Mouse (Mus musculus) megakaryocyte progenitor cell, adult 5-6 weeks (primary cell): ENCODE results near the gene Lasp1. TPM values are rescaled to one million over a fixed set of nuclear protein-coding genes. Genes with fewer than 3 reads are reported as not detected.

ENCODE experiments used
- ATAC-seq: replicated peaks from 2 replicates; pipeline ENCODE4 v1.8.0; 2016; ENCODE audit warnings: mild to moderate bottlenecking, moderate TSS enrichment, inconsistent platforms; ENCODE audit not compliant: poor library complexity
- total RNA-seq, 2 experiments: library from RNA; stranded (forward) in 1 of 2; stranded (reverse) in 1 of 2; fragments of 157-497, 149-512 nt in 1 of 2; fragments of 200-1000 nt in 1 of 2; gene quantifications; 2 replicates each; pipeline versions ENCODE4 v1.2.3 to v1.2.4; 2015 to 2017

The Lasp1 gene
- total RNA-seq, 2 experiments from 2014 or later = 40.1 to 139 TPM

GRCm38 (mm10) chr11:97793165-97793564 is 5.6 kb upstream of the Lasp1 start:
- peak; percentile 79 for ATAC-seq

DNA sequence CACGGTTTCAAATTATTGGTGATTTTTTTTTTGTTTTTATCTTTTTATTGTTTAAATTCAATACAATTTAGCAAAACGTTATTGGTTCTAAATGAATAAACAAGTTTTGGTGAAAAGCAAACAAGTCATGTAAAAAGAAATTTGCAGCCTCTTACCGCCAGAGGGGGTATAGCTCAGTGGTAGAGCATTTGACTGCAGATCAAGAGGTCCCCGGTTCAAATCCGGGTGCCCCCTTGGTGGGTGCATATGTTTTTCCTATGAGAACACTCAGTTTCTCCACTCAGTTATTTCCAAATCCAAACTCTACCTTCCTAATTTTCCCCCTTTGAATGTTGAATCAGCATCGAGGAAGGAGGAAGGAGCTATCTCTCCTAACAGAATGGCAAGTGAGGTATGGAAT is 1.9 kb upstream of the Lasp1 start:
- ATAC-seq = peak; percentile 20; the same call in 1 of the 2 replicates

GRCm38 (mm10) chr11:97797369-97798082 is 1.3 kb upstream of the Lasp1 start:
- ATAC-seq = no peak

DNA sequence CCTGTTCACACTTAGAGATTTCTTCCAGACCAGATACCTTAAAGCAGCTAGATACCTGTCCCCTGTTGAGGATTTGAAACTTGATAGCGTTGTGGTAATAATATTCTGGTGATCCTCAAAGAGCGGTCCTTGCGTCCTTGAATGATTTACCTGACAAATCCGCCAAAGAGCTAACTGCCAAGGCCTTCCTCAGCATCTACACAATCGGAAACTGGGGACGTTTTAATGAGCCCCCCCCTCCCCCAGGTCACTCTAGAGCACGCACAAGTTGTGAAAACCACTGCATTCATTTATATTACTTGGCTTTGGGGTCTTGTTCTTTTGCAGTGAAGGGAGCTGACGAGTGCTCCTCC is 741 bp upstream of the Lasp1 start:
- no peak for ATAC-seq

- ATAC-seq = peak; percentile 58
Measured at GRCm38 (mm10) chr11:97799146-97799993, 570 bp downstream of the Lasp1 start.

DNA sequence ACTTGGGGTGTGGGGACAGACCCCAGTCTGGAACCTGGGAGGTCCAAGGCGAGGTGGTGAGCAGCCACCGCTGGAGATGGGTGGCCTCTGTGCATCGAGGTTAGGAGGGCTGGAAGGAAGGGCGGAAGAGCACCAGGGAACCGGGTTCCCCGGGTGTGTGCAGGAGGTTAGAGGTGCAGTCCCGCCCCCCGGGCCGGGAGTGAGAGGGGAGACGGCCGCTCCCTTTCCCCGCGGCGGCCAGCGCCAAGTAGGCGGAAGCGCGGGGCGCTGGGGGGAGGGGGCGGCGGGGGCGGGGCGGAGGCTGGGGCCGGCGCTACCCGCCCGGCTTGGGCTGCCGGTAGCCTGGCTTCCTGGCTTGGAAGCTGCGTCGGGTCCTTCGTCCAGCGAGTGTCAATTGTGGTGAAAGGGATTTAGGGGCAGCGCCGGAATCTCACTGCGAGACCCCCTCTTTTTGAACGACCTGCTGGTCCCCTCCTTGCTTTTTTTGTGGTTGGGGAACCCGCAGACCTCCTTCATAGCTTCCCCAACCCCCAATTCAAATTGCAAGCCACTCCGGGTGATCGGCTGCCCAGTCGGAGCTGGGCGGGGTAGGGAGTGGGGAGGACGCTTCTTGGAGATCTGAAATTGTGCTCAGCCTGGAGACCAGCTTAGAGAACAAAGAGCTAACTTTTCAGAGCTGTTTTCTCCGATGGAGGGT is 1.3 kb downstream of the Lasp1 start:
- peak; percentile 64 for ATAC-seq

- no peak for ATAC-seq
Measured at GRCm38 (mm10) chr11:97800691-97801408, 2.0 kb downstream of the Lasp1 start.

DNA sequence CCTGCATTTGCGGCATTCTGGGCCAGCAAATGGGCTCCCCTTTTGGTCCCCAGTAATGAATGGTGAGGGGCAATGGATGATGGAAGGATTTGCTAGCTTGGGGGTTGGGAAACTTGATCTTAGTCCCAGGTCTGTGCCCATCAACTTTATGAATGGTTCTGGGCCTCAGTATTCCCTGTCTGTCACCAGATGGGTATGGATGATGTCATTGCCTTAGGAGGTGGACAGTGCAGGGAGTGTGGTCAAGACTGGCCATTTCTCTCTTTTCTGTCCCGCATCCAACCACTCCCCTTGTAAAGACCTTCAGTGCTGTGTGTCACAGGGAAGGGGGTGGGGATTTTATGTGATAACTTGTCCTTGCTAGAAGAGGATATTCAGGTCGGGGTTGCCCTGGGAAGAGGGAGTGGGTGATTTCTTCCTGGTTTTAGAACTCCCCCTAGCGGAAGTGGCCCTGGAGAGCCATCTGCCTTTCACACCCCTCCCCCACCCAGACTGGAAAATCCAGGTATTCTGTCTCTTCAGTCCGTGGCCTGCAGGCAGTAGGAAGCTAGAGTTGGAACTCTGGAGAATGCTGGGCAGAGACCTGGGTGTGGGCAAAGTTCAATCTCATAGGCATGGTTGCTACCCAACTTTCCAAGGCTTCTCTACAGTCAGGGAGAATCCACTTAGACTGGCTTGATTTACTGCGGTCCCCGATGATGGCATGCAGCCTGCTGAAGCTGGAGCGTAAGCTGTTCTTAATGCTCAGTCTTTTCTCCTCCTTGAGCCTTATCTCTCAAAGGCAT is 2.8 kb downstream of the Lasp1 start:
- ATAC-seq = no peak

DNA sequence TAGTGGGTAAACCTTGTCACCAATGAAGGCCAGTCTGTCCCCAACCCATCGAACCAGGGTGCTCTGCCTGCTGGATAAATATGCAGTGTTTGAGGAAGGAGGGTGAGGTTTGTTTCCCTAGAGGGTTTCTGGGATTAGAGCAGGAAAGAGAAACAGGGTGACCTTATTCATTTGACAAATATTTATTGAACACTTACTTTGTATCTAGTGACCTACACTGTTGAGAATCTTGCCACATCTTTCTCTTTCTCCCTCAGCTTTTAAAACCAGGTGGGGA is 3.3 kb downstream of the Lasp1 start:
- ATAC-seq = no peak

GRCm38 (mm10) chr11:97802495-97802894 is 3.7 kb downstream of the Lasp1 start:
- no peak for ATAC-seq

DNA sequence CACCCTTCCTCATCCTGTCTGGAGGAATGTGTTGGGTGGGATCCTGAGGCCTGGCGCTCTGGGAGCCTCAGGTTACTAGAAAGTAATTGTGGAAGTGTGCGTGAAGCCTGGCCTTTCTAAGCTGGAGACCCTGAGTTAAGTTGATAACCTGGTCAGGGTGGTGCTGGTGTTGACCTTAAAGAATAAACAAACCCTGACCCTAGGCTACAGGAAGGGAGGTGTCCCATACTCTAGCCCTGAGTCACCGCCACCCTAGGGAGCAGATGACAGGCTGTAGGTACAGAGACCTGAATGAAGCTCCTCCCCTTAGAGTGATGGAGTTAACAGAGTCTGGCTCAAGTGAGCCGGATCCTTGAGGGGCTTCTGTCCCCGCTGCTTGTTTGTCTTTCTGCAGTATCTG is 5.0 kb downstream of the Lasp1 start:
- no peak for ATAC-seq

DNA sequence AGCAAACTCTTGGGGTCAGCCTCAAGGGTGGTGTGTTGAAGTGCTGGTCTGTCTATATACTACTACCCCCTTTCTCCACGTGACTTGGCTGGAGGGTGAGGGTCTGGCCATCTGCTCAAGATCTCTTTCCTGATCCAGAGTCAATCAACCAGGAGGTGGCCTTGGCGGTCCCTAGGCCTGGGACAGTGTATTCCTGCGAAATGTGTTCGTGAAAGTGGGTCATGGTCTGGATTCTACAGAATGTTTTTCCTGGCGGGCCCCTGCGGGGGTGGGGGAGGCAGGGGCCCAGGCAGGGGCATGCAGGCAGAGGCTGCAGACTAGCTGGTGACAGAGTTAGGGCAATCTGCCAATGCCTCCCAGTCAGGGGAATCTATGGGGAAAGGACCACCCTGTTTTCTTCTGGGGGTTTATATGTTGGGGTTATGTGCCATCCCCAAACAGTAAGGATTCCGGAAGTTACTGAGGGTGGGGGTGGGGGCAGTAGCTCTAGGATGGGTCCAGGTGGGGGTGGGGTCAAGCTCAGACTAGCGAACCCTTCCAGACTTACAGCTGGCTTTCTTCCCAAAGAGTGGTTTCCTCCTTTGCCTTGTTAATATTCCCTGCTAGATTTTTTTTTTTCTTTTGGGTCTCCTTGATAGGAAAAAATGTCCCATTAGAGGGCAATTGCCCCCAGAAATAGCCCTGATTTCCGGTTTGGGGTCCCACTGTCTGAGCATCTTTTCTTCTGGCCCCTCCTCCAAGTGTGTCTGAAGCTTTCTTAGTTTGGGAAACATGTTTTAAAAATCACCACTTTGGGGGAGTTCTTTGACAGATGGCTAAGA is 6.3 kb downstream of the Lasp1 start:
- ATAC-seq = no peak

DNA sequence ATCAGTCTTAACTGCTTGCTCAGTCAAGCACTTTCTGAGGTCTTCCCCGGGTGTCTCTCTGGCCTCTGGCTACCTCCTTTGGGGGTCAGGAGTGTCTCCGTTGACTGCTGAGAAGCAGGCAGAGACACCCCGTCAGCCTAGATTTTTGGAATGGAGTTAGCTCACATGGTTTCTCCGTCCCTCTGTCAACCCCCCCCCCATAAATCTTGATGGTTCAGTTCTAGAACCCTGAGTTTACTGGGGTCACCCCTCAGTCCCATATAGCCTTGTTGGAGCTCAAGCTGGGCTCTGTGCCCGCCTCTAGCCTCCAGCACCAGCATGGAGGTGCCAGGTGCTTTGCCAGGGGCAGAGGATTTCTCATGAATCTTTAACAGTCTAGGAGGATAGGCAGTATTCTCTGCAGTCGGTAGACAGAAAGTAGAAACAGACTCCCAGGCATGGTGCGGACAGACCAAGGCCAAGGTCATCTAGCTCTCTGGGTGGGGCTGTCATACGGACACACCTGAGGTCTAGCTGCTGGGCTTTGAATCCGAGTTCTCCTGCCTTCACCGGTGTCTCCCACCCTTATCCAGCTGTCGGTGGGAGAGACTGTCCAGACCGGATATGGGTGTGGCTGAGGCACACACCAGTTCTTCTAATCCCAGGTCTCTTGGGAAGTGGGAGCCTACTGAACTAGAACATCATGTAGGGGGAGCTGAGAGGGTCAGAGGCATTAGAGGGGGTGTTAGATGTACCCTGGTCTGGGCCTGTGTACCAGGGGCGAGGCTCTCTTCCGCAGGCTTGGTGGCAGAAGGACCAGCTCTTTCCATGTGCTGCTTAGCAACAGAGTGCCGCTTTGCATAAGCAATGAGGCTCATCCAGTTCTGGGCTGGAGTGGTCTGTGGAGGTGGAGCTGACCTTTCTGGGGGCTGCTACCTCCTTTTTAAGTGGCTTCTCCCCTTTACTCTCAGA is 7.1 kb downstream of the Lasp1 start:
- no peak for ATAC-seq

GRCm38 (mm10) chr11:97806613-97806964 is 7.8 kb downstream of the Lasp1 start:
- no peak for ATAC-seq

GRCm38 (mm10) chr11:97807626-97808025 is 8.8 kb downstream of the Lasp1 start:
- no peak for ATAC-seq

- no peak for ATAC-seq
Measured at GRCm38 (mm10) chr11:97808093-97808492, 9.3 kb downstream of the Lasp1 start.

DNA sequence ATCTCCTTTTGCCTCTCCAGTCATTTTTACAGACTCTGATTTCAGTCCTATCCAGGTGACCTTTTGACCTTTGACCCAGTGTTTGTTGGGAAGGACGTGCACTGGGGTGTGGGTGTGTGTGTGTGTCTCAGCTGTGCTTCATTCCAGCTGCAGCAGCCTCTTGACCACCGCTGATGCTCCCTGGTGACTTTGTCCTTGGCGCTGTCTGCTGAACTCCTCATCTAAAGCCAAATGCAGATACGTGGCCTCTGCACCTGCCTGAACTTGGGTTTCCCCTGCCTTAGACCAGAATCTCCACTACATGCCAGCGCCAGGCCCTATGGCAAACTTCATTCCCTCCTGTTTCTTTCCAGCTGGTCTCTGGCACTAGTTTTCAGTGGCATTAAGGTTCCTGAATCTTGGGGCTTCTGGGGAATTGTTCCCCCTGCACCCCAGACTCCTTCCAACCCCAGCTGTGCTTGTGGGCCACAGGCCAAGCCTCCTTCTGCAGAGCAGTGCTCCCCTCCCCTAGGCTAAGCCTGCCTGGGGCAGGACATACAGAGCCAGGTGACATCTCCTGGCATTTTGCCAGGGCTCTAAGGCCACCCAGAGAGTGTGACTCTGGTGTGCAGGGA is 9.9 kb downstream of the Lasp1 start:
- ATAC-seq = no peak
